Mouse (Mus musculus) small intestine, adult 2 months (tissue): Measurements from ENCODE around the gene Ston2. TPM values are rescaled to one million over a fixed set of nuclear protein-coding genes. Genes with fewer than 3 reads are reported as not detected.

Experiments
- H3K27ac ChIP-seq: fragments of 200-500 bp; 2 replicates; pipeline ENCODE4 v1.5.1; 2012; ENCODE audit warnings: low read depth, low read length, control low read depth, inconsistent platforms; ENCODE audit not compliant: insufficient read depth
- H3K27me3 ChIP-seq: fragments of 200-500 bp; 2 replicates; pipeline ENCODE4 v1.6.1; 2012; ENCODE audit warnings: mild to moderate bottlenecking, moderate library complexity, low read length, inconsistent platforms; ENCODE audit not compliant: control insufficient read depth, insufficient read depth
- H3K36me3 ChIP-seq: fragments of 200-500 bp; 2 replicates; pipeline ENCODE4 v1.6.1; 2012; ENCODE audit warnings: mild to moderate bottlenecking, low read length, control low read depth, inconsistent platforms; ENCODE audit not compliant: control insufficient read depth, insufficient read depth
- H3K4me1 ChIP-seq: fragments of 200-500 bp; 2 replicates; pipeline ENCODE4 v1.6.1; 2012; ENCODE audit warnings: low read length, inconsistent platforms, mixed read lengths; ENCODE audit not compliant: control insufficient read depth, insufficient read depth, insufficient read length
- H3K4me3 ChIP-seq: fragments of 200-500 bp; 2 replicates; pipeline ENCODE4 v1.5.1; 2012; ENCODE audit warnings: low read depth, mild to moderate bottlenecking, control low read depth, inconsistent platforms, low read length, moderate library complexity
- CTCF ChIP-seq: fragments of 200-500 bp; IDR thresholded peaks from 2 replicates; pipeline ENCODE4 v1.5.1; 2012; ENCODE audit warnings: low read depth, mild to moderate bottlenecking, control low read depth, inconsistent platforms, low read length, moderate library complexity, mixed read lengths; ENCODE audit not compliant: insufficient replicate concordance, insufficient read length; ENCODE audit errors: extremely low read depth
- WGBS: fragments of 180-500 bp; shearing (Covaris S2); methylation state at CpG from one replicate; pipeline ENCODE4 v1.1.7; 2018; 5-methylcytosine and 5-hydroxymethylcytosine counted together
- polyA plus RNA-seq: library from polyadenylated mRNA; depleted of rRNA; stranded (reverse); fragments of >200 nt; gene quantifications from 2 replicates; pipeline ENCODE4 v1.2.3, GENCODE M21; 2012; rRNA removed

Ston2 gene
- polyA plus RNA-seq, 1 experiment: 13.1 TPM

- Histone ChIP-seq H3K36me3 (peaks cover 20% of the 10 kb centered on the region), H3K4me3 (no peak overlapping the region), H3K4me1 (peaks cover 5% of the 10 kb centered on the region; the same call in 1 of the 2 replicates), H3K27ac (no peak overlapping the region), H3K27me3 (no peaks in the 10 kb centered on the region)
- WGBS: 80% methylated on average over 6 of the region's 6 CpGs
- no peak for TF ChIP-seq CTCF
Measured at GRCm38 (mm10) chr12:91583409-91583808, 204.8 kb downstream of the Ston2 start.

Other genes with a start within 250 kb of the Ston2 start
- 4.1 and 8.7 TPM in 2 replicates for gene Gtf2a1, start 197.9 kb downstream of the Ston2 start, polyA plus RNA-seq
- 90.0 and 114 TPM in 2 replicates for gene Sel1l, start 60.8 kb upstream of the Ston2 start, polyA plus RNA-seq